ENCODE assay signal across 18 mouse cellular contexts in the genomic region with DNA sequence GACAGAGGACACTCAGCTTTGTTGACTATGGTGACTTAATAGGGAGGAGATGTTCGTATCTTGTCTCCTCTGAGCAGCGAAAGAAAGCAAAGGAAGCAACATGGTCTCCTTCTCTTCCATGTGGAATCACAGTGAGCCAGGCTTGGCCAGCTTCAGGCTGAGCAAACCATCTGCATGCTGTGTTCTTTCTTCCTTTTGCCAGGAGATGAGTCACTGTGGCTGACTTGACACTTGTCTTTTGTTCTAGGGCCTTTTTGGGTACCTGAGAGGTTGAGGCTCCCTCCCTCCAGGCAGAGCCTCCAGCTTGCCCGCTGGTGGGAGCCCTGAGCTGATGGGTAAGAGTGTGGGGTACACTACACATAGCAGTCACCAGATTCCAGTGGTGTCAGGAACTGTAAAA.
DNase-seq lines count a peak whose midpoint lies in the region; ATAC-seq and TF ChIP-seq lines count a peak whose summit lies in the region.
"Had no signal": no experiment of that assay in that cellular context is flagged by ENCODE, and none has a peak within 500 bp of the region (broad histone marks: within the 10 kb centered on the region; RNA-seq: fewer than 3 reads in every experiment).

No protein-coding gene starts in this region.

- no peak for DNase-seq in embryonic facial prominence, embryonic 14.5 days (ENCODE audit: low spot score)
- no peak for DNase-seq in embryonic facial prominence, embryonic 10.5 days (ENCODE audit: low spot score)
- no peak for DNase-seq in left cerebral cortex, adult 2 months (ENCODE audit: extremely low spot score in 1 of 2, low spot score in 2 of 2)
- DNase-seq in left cerebral cortex, postnatal 4 days: no peak
- peak; percentile 48 for DNase-seq in cerebellum, adult 11 months
- peak; percentile 55 to 66 for DNase-seq in cerebellum, postnatal 36 days
- no peak for DNase-seq in ovary, postnatal 10 days (ENCODE audit: low spot score)
- no peak for DNase-seq in heart, adult 9 months (ENCODE audit: low spot score in 2 of 2)
- DNase-seq: adrenal gland, adult 8-10 months; heart, postnatal 4 days; thymus, postnatal 36 days had no signal

- 0 out of 2 replicates have a peak overlapping the region, but pooled peaks have one; percentile 13 for H3K27ac ChIP-seq in embryonic facial prominence, embryonic 14.5 days (replicated peaks; ENCODE audit: low read depth, low read length)
- no peak overlapping the region for H3K27ac ChIP-seq in embryonic facial prominence, embryonic 10.5 days (replicated peaks)
- H3K27ac ChIP-seq in left cerebral cortex, adult 2 months: peak overlapping the region; percentile 76
- H3K27ac ChIP-seq: embryonic facial prominence, embryonic 12.5 days; forebrain, embryonic 12.5 days; heart, embryonic 10.5 days; liver, embryonic 12.5 days; neural tube, embryonic 15.5 days had no signal

- 66% methylated on average over 3 of the region's 3 CpGs for WGBS in embryonic facial prominence, embryonic 14.5 days
- 72% methylated on average over 3 of the region's 3 CpGs for WGBS in embryonic facial prominence, embryonic 10.5 days

- H3K4me3 ChIP-seq in embryonic facial prominence, embryonic 14.5 days (ENCODE audit: low read depth, low read length): no peak overlapping the region
- H3K4me3 ChIP-seq in embryonic facial prominence, embryonic 10.5 days: no peak overlapping the region
- H3K4me3 ChIP-seq in left cerebral cortex, adult 2 months: no peak overlapping the region
- H3K4me3 ChIP-seq: embryonic facial prominence, embryonic 12.5 days; forebrain, embryonic 12.5 days; heart, embryonic 10.5 days; liver, embryonic 12.5 days; megakaryocyte, embryonic 14.5 days; neural tube, embryonic 15.5 days had no signal

- no peaks in the 10 kb centered on the region for H3K9me3 ChIP-seq in embryonic facial prominence, embryonic 14.5 days (ENCODE audit: control insufficient read depth, low read length)
- no peaks in the 10 kb centered on the region for H3K9me3 ChIP-seq in embryonic facial prominence, embryonic 10.5 days
- H3K9me3 ChIP-seq: embryonic facial prominence, embryonic 12.5 days; forebrain, embryonic 12.5 days; heart, embryonic 10.5 days; liver, embryonic 12.5 days; megakaryocyte, embryonic 14.5 days; neural tube, embryonic 15.5 days had no signal

- intact Hi-C loops in left cerebral cortex, adult 2 months (cut with DNase I): no loop called here
- intact Hi-C loops in left cerebral cortex, postnatal 4 days (cut with DNase I): no loop called here

- H3K9ac ChIP-seq in embryonic facial prominence, embryonic 14.5 days (ENCODE audit: low read depth, low read length): no peak overlapping the region
- H3K9ac ChIP-seq: embryonic facial prominence, embryonic 12.5 days; forebrain, embryonic 12.5 days; liver, embryonic 12.5 days; neural tube, embryonic 15.5 days had no signal

- H3K36me3 ChIP-seq in embryonic facial prominence, embryonic 14.5 days (ENCODE audit: control insufficient read depth, insufficient read depth, low read length): no peaks in the 10 kb centered on the region
- no peaks in the 10 kb centered on the region for H3K36me3 ChIP-seq in embryonic facial prominence, embryonic 10.5 days (replicated peaks)
- H3K36me3 ChIP-seq: embryonic facial prominence, embryonic 12.5 days; forebrain, embryonic 12.5 days; heart, embryonic 10.5 days; liver, embryonic 12.5 days; neural tube, embryonic 15.5 days had no signal

- no peaks in the 10 kb centered on the region for H3K4me1 ChIP-seq in embryonic facial prominence, embryonic 14.5 days (ENCODE audit: control insufficient read depth, insufficient read depth, low read length)
- H3K4me1 ChIP-seq in embryonic facial prominence, embryonic 10.5 days: no peaks in the 10 kb centered on the region
- H3K4me1 ChIP-seq: embryonic facial prominence, embryonic 12.5 days; forebrain, embryonic 12.5 days; neural tube, embryonic 15.5 days had no signal

- H3K27me3 ChIP-seq in embryonic facial prominence, embryonic 14.5 days (replicated peaks; ENCODE audit: control insufficient read depth, insufficient read depth, low read length): no peaks in the 10 kb centered on the region
- H3K27me3 ChIP-seq in embryonic facial prominence, embryonic 10.5 days (replicated peaks; ENCODE audit: low read depth, poor library complexity, severe bottlenecking): 0 out of 2 replicates have a peak, but pooled peaks cover 6% of the 10 kb centered on the region
- H3K27me3 ChIP-seq: embryonic facial prominence, embryonic 12.5 days; forebrain, embryonic 12.5 days; liver, embryonic 12.5 days; neural tube, embryonic 15.5 days had no signal

- no peak for ATAC-seq in embryonic facial prominence, embryonic 14.5 days (ENCODE audit: low read depth)
- ATAC-seq: inflammation-experienced regulatory T-cells, adult 6 months; liver, embryonic 12.5 days had no signal

- TF ChIP-seq CTCF in left cerebral cortex, adult 2 months (IDR thresholded peaks at IDR 0.05): no peak

- no peak overlapping the region for H3K4me2 ChIP-seq in embryonic facial prominence, embryonic 14.5 days (ENCODE audit: low read depth, low read length)
- H3K4me2 ChIP-seq: embryonic facial prominence, embryonic 12.5 days; forebrain, embryonic 12.5 days; liver, embryonic 12.5 days; neural tube, embryonic 15.5 days had no signal

Comparison
In these comparisons a context has a peak if more than half of its experiments do, and no peak if none do; other contexts are left out.
1. DNase-seq: peak in cerebellum, adult 11 months (single experiment) and cerebellum, postnatal 36 days (2 of 2); none in embryonic facial prominence, embryonic 14.5 days (single experiment), embryonic facial prominence, embryonic 10.5 days (single experiment), left cerebral cortex, adult 2 months (0 of 2), left cerebral cortex, postnatal 4 days (single experiment), ovary, postnatal 10 days (single experiment) and heart, adult 9 months (0 of 2).